Mouse (Mus musculus): ENCODE results near the gene Pomt1. TPM values are rescaled to one million over a fixed set of nuclear protein-coding genes. Genes with fewer than 3 reads are reported as not detected.

The Pomt1 gene
- polyA plus RNA-seq, 1 experiment, result 18.4 TPM

- WGBS, result 64% methylated on average over 5 of the region's 5 CpGs
These were observed 18.2 kb downstream of the Pomt1 start for GRCm38 (mm10) chr2:32254563-32254962.

GRCm38 (mm10) chr2:32256273-32256672 is 19.9 kb downstream of the Pomt1 start:
- peaks cover 5% of the 10 kb centered on the region for H3K4me1 ChIP-seq (ENCODE audit: control insufficient read depth, insufficient read depth, insufficient read length, low read length)
- no peaks in the 10 kb centered on the region for H3K27me3 ChIP-seq (ENCODE audit: control insufficient read depth, insufficient read depth, low read length)
- no peak for TF ChIP-seq POLR2A (IDR thresholded peaks at IDR 0.05; ENCODE audit: low read depth, low read length)
- no peak for TF ChIP-seq CTCF (IDR thresholded peaks at IDR 0.05; ENCODE audit: extremely low read depth, insufficient read length, insufficient replicate concordance, low read depth, low read length)
- 84% methylated on average over 11 of the region's 11 CpGs for WGBS
- H3K27ac ChIP-seq (ENCODE audit: insufficient read depth, low read depth, low read length), result no peak overlapping the region
- no peak overlapping the region for H3K4me3 ChIP-seq (ENCODE audit: low read depth, low read length)
- H3K36me3 ChIP-seq (ENCODE audit: control insufficient read depth, insufficient read depth, low read length), result peaks cover 51% of the 10 kb centered on the region

More at GRCm38 (mm10) chr2:32254563-32254962, 18.2 kb downstream of the Pomt1 start:
- H3K4me1 ChIP-seq (ENCODE audit: control insufficient read depth, insufficient read depth, insufficient read length, low read length), result peaks cover 5% of the 10 kb centered on the region
- no peak overlapping the region for H3K27ac ChIP-seq (ENCODE audit: insufficient read depth, low read depth, low read length)
- TF ChIP-seq CTCF (IDR thresholded peaks at IDR 0.05; ENCODE audit: extremely low read depth, insufficient read length, insufficient replicate concordance, low read depth, low read length) (no peak), POLR2A (IDR thresholded peaks at IDR 0.05; ENCODE audit: low read depth, low read length) (no peak)
- peaks cover 55% of the 10 kb centered on the region for H3K36me3 ChIP-seq (ENCODE audit: control insufficient read depth, insufficient read depth, low read length)
- H3K27me3 ChIP-seq (ENCODE audit: control insufficient read depth, insufficient read depth, low read length), result no peaks in the 10 kb centered on the region
- H3K4me3 ChIP-seq (ENCODE audit: low read depth, low read length), result no peak overlapping the region

GRCm38 (mm10) chr2:32258887-32259533 is 22.6 kb downstream of the Pomt1 start:
- TF ChIP-seq CTCF (IDR thresholded peaks at IDR 0.05; ENCODE audit: extremely low read depth, insufficient read length, insufficient replicate concordance, low read depth, low read length) (no peak), POLR2A (IDR thresholded peaks at IDR 0.05; ENCODE audit: low read depth, low read length) (no peak)

GRCm38 (mm10) chr2:32259657-32260417 is 23.4 kb downstream of the Pomt1 start, which contains the start of gene Uck1:
Gene Uck1, minus strand, starts transcription at chr2:32260159.
- peak within 1 kb of the TSS; percentile 50 for H3K27ac ChIP-seq (ENCODE audit: insufficient read depth, low read depth, low read length)
- under 1% methylated on average over 59 of the region's 59 CpGs for WGBS
- H3K36me3 ChIP-seq (ENCODE audit: control insufficient read depth, insufficient read depth, low read length), result peaks cover 25% of the 10 kb centered on the region
- H3K4me3 ChIP-seq (ENCODE audit: low read depth, low read length), result peak within 1 kb of the TSS; percentile 74
- TF ChIP-seq CTCF (IDR thresholded peaks at IDR 0.05; ENCODE audit: extremely low read depth, insufficient read length, insufficient replicate concordance, low read depth, low read length), result no peak
- peak; percentile 73; the same call in 1 of the 2 replicates for TF ChIP-seq POLR2A (IDR thresholded peaks at IDR 0.05; ENCODE audit: low read depth, low read length)
- H3K4me1 ChIP-seq (ENCODE audit: control insufficient read depth, insufficient read depth, insufficient read length, low read length), result peaks cover 5% of the 10 kb centered on the region
- no peaks in the 10 kb centered on the region for H3K27me3 ChIP-seq (ENCODE audit: control insufficient read depth, insufficient read depth, low read length)

More at GRCm38 (mm10) chr2:32258887-32259533, 22.6 kb downstream of the Pomt1 start:
- no peaks in the 10 kb centered on the region for H3K27me3 ChIP-seq (ENCODE audit: control insufficient read depth, insufficient read depth, low read length)
- peak overlapping the region; percentile 50 for H3K27ac ChIP-seq (ENCODE audit: insufficient read depth, low read depth, low read length)
- 13% methylated on average over 6 of the region's 6 CpGs for WGBS
- H3K36me3 ChIP-seq (ENCODE audit: control insufficient read depth, insufficient read depth, low read length), result peaks cover 31% of the 10 kb centered on the region
- H3K4me1 ChIP-seq (ENCODE audit: control insufficient read depth, insufficient read depth, insufficient read length, low read length), result peaks cover 5% of the 10 kb centered on the region
- peak overlapping the region; percentile 74 for H3K4me3 ChIP-seq (ENCODE audit: low read depth, low read length)

GRCm38 (mm10) chr2:32260635-32261034 is 24.2 kb downstream of the Pomt1 start:
- 33% methylated on average over 4 of the region's 4 CpGs for WGBS
- H3K36me3 ChIP-seq (ENCODE audit: control insufficient read depth, insufficient read depth, low read length), result peaks cover 25% of the 10 kb centered on the region
- TF ChIP-seq POLR2A (IDR thresholded peaks at IDR 0.05; ENCODE audit: low read depth, low read length), result no peak
- peak; percentile 6; the same call in 1 of the 2 replicates for TF ChIP-seq CTCF (IDR thresholded peaks at IDR 0.05; ENCODE audit: extremely low read depth, insufficient read length, insufficient replicate concordance, low read depth, low read length)
- H3K4me3 ChIP-seq (ENCODE audit: low read depth, low read length), result no peak overlapping the region
- peaks cover 5% of the 10 kb centered on the region for H3K4me1 ChIP-seq (ENCODE audit: control insufficient read depth, insufficient read depth, insufficient read length, low read length)
- no peaks in the 10 kb centered on the region for H3K27me3 ChIP-seq (ENCODE audit: control insufficient read depth, insufficient read depth, low read length)
- no peak overlapping the region for H3K27ac ChIP-seq (ENCODE audit: insufficient read depth, low read depth, low read length)

GRCm38 (mm10) chr2:32275823-32276222 is 39.4 kb downstream of the Pomt1 start:
- no peak overlapping the region for H3K4me3 ChIP-seq (ENCODE audit: low read depth, low read length)
- no peaks in the 10 kb centered on the region for H3K27me3 ChIP-seq (ENCODE audit: control insufficient read depth, insufficient read depth, low read length)
- no peak for TF ChIP-seq POLR2A (IDR thresholded peaks at IDR 0.05; ENCODE audit: low read depth, low read length)
- TF ChIP-seq CTCF (IDR thresholded peaks at IDR 0.05; ENCODE audit: extremely low read depth, insufficient read length, insufficient replicate concordance, low read depth, low read length), result no peak
- no peaks in the 10 kb centered on the region for H3K4me1 ChIP-seq (ENCODE audit: control insufficient read depth, insufficient read depth, insufficient read length, low read length)
- WGBS, result 49% methylated on average over 3 of the region's 3 CpGs
- peaks cover 34% of the 10 kb centered on the region for H3K36me3 ChIP-seq (ENCODE audit: control insufficient read depth, insufficient read depth, low read length)
- H3K27ac ChIP-seq (ENCODE audit: insufficient read depth, low read depth, low read length), result no peak overlapping the region

- Histone ChIP-seq H3K36me3 (ENCODE audit: control insufficient read depth, insufficient read depth, low read length) (peaks cover 39% of the 10 kb centered on the region), H3K27me3 (ENCODE audit: control insufficient read depth, insufficient read depth, low read length) (no peaks in the 10 kb centered on the region), H3K27ac (ENCODE audit: insufficient read depth, low read depth, low read length) (no peak overlapping the region), H3K4me3 (ENCODE audit: low read depth, low read length) (no peak overlapping the region), H3K4me1 (ENCODE audit: control insufficient read depth, insufficient read depth, insufficient read length, low read length) (peaks cover 2% of the 10 kb centered on the region)
- 85% methylated on average over 2 of the region's 2 CpGs for WGBS
- no peak for TF ChIP-seq POLR2A (IDR thresholded peaks at IDR 0.05; ENCODE audit: low read depth, low read length)
- TF ChIP-seq CTCF (IDR thresholded peaks at IDR 0.05; ENCODE audit: extremely low read depth, insufficient read length, insufficient replicate concordance, low read depth, low read length), result no peak
These were observed 45.9 kb downstream of the Pomt1 start for GRCm38 (mm10) chr2:32282289-32282688.
